In genomic region chr10:25273731-25274130, GRCm38 (mm10) we compare ENCODE assay signal across 15 mouse cellular contexts.
"Had no signal": no experiment of that assay in that cellular context is flagged by ENCODE, and none has a peak within 500 bp of the region (broad histone marks: within the 10 kb centered on the region; RNA-seq: fewer than 3 reads in every experiment).

No protein-coding gene starts in this region.

- H3K4me1 ChIP-seq: neural tube, embryonic 13.5 days; neural tube, embryonic 15.5 days had no signal

- DNase-seq: lung, adult 18-20 months; lung, embryonic 14.5 days; lung, postnatal 10 days; lung, postnatal 4 days; midbrain, embryonic 14.5 days; right cerebral cortex, postnatal 14 days; thymus, adult 18-20 months; thymus, postnatal 14 days; thymus, postnatal 36 days had no signal

- H3K4me2 ChIP-seq: lung, embryonic 14.5 days; midbrain, embryonic 12.5 days; neural tube, embryonic 13.5 days; neural tube, embryonic 15.5 days had no signal

- H3K9me3 ChIP-seq: midbrain, embryonic 10.5 days; midbrain, embryonic 12.5 days; neural tube, embryonic 13.5 days; neural tube, embryonic 15.5 days had no signal

- H3K27me3 ChIP-seq: midbrain, embryonic 12.5 days; neural tube, embryonic 13.5 days; neural tube, embryonic 15.5 days had no signal

- H3K9ac ChIP-seq: lung, embryonic 14.5 days; midbrain, embryonic 12.5 days; neural tube, embryonic 13.5 days; neural tube, embryonic 15.5 days had no signal

- ATAC-seq: midbrain, embryonic 16.5 days had no signal

- H3K27ac ChIP-seq: midbrain, embryonic 10.5 days; midbrain, embryonic 12.5 days; neural tube, embryonic 13.5 days; neural tube, embryonic 15.5 days had no signal

- H3K4me3 ChIP-seq: midbrain, embryonic 10.5 days; midbrain, embryonic 12.5 days; myocyte; neural tube, embryonic 13.5 days; neural tube, embryonic 15.5 days had no signal

- H3K36me3 ChIP-seq: neural tube, embryonic 13.5 days; neural tube, embryonic 15.5 days had no signal
